8 mouse cellular contexts compared by ENCODE assay signal in genomic region chr6:112490625-112491242, GRCm38 (mm10). TPM values are rescaled to one million over a fixed set of nuclear protein-coding genes. Genes with fewer than 3 reads are reported as not detected.
DNase-seq lines count a peak whose midpoint lies in the region; ATAC-seq and TF ChIP-seq lines count a peak whose summit lies in the region.

No protein-coding gene starts in this region.

- peak; percentile 39 for DNase-seq in 3134 (ENCODE audit: extremely low read depth, insufficient read length, low spot score)
- peak; percentile 77 for DNase-seq in limb, embryonic 14.5 days (ENCODE audit: low spot score)
- DNase-seq in spleen, postnatal 4 days (ENCODE audit: low spot score in 2 of 2): peak; percentile 57 to 86

- H3K27me3 ChIP-seq in heart, embryonic 11.5 days (ENCODE audit: control insufficient read depth, insufficient read depth, low read length): peaks cover 59% of the 10 kb centered on the region
- peaks cover 34% of the 10 kb centered on the region for H3K27me3 ChIP-seq in kidney, embryonic 14.5 days (ENCODE audit: control insufficient read depth, insufficient read depth, low read length)
- H3K27me3 ChIP-seq in limb, embryonic 14.5 days (ENCODE audit: control insufficient read depth, insufficient read depth, low read length): peaks cover 31% of the 10 kb centered on the region
- H3K27me3 ChIP-seq in midbrain, embryonic 16.5 days (ENCODE audit: control insufficient read depth, insufficient read depth, low read depth, low read length): peaks cover 33% of the 10 kb centered on the region

- TF ChIP-seq CTCF in bone marrow macrophage, adult 2 months (IDR thresholded peaks at IDR 0.05; ENCODE audit: low read depth, low read length): peak; percentile 95
- peak; percentile 79 for TF ChIP-seq CTCF in embryonic fibroblast, embryonic 13.5 days (IDR thresholded peaks at IDR 0.05; ENCODE audit: borderline replicate concordance, insufficient read depth, low read length)

- peak overlapping the region; percentile 68 for H3K4me2 ChIP-seq in heart, embryonic 11.5 days
- peak overlapping the region; percentile 78 for H3K4me2 ChIP-seq in kidney, embryonic 14.5 days (replicated peaks; ENCODE audit: low read depth, low read length)
- H3K4me2 ChIP-seq in limb, embryonic 14.5 days (replicated peaks; ENCODE audit: low read depth, low read length, severe bottlenecking): peak overlapping the region; percentile 61
- H3K4me2 ChIP-seq in midbrain, embryonic 16.5 days (ENCODE audit: low read length): peak overlapping the region; percentile 87

- H3K36me3 ChIP-seq in heart, embryonic 11.5 days (ENCODE audit: control insufficient read depth, insufficient read depth, low read length): no peaks in the 10 kb centered on the region
- H3K36me3 ChIP-seq in kidney, embryonic 14.5 days (ENCODE audit: control insufficient read depth, insufficient read depth, low read length): no peaks in the 10 kb centered on the region
- no peaks in the 10 kb centered on the region for H3K36me3 ChIP-seq in limb, embryonic 14.5 days (ENCODE audit: control insufficient read depth, insufficient read depth, low read length)
- H3K36me3 ChIP-seq in midbrain, embryonic 16.5 days (ENCODE audit: control insufficient read depth, insufficient read depth, low read length): no peaks in the 10 kb centered on the region

- ATAC-seq in heart, embryonic 11.5 days (replicated peaks; ENCODE audit: insufficient number of reproducible peaks, low FRiP score, low TSS enrichment): no peak
- peak; percentile 44 for ATAC-seq in kidney, embryonic 14.5 days (ENCODE audit: low FRiP score, low TSS enrichment)
- peak; percentile 58 for ATAC-seq in limb, embryonic 14.5 days (ENCODE audit: low FRiP score, low read depth)
- ATAC-seq in midbrain, embryonic 16.5 days: peak; percentile 68

- TF ChIP-seq POLR2A in bone marrow macrophage, adult 2 months (IDR thresholded peaks at IDR 0.05; ENCODE audit: borderline replicate concordance, low read depth, low read length): no peak
- no peak for TF ChIP-seq POLR2A in embryonic fibroblast, embryonic 13.5 days (IDR thresholded peaks at IDR 0.05; ENCODE audit: low read depth, low read length)
- TF ChIP-seq POLR2A in limb, embryonic 14.5 days (IDR thresholded peaks at IDR 0.05; ENCODE audit: borderline replicate concordance, extremely low read depth, insufficient read depth, insufficient read length): no peak

- WGBS in heart, embryonic 11.5 days (ENCODE audit: insufficient replicate concordance): 2% methylated on average over 35 of the region's 35 CpGs
- WGBS in kidney, embryonic 14.5 days: 1% methylated on average over 35 of the region's 35 CpGs
- WGBS in limb, embryonic 14.5 days: under 1% methylated on average over 35 of the region's 35 CpGs
- 2% methylated on average over 35 of the region's 35 CpGs for WGBS in midbrain, embryonic 16.5 days

- H3K9me3 ChIP-seq in heart, embryonic 11.5 days (replicated peaks; ENCODE audit: control insufficient read depth, low read length): no peaks in the 10 kb centered on the region
- H3K9me3 ChIP-seq in kidney, embryonic 14.5 days (ENCODE audit: control insufficient read depth, low read length): no peaks in the 10 kb centered on the region
- no peaks in the 10 kb centered on the region for H3K9me3 ChIP-seq in limb, embryonic 14.5 days (ENCODE audit: control insufficient read depth, low read length)
- no peaks in the 10 kb centered on the region for H3K9me3 ChIP-seq in midbrain, embryonic 16.5 days (replicated peaks; ENCODE audit: control insufficient read depth, low read length, poor library complexity, severe bottlenecking)

- no peak overlapping the region for H3K27ac ChIP-seq in bone marrow macrophage, adult 2 months (ENCODE audit: insufficient read depth, low read depth, low read length)
- no peak overlapping the region for H3K27ac ChIP-seq in embryonic fibroblast, embryonic 13.5 days (ENCODE audit: insufficient read depth, low read length)
- no peak overlapping the region for H3K27ac ChIP-seq in heart, embryonic 11.5 days (ENCODE audit: low read depth, low read length)
- H3K27ac ChIP-seq in kidney, embryonic 14.5 days (ENCODE audit: low read depth, low read length): no peak overlapping the region
- no peak overlapping the region for H3K27ac ChIP-seq in limb, embryonic 14.5 days (replicated peaks; ENCODE audit: low read depth, low read length)
- no peak overlapping the region for H3K27ac ChIP-seq in midbrain, embryonic 16.5 days (ENCODE audit: low read length)

- H3K4me3 ChIP-seq in bone marrow macrophage, adult 2 months (ENCODE audit: insufficient read depth, low read length): peak overlapping the region; percentile 58
- peak overlapping the region; percentile 11; the same call in 1 of the 2 replicates for H3K4me3 ChIP-seq in embryonic fibroblast, embryonic 13.5 days (ENCODE audit: insufficient read depth, low read length)
- peak overlapping the region; percentile 30 for H3K4me3 ChIP-seq in heart, embryonic 11.5 days (ENCODE audit: low read depth, low read length)
- peak overlapping the region; percentile 43 for H3K4me3 ChIP-seq in kidney, embryonic 14.5 days (ENCODE audit: low read length)
- peak overlapping the region; percentile 37 for H3K4me3 ChIP-seq in limb, embryonic 14.5 days (replicated peaks; ENCODE audit: low read length)
- H3K4me3 ChIP-seq in midbrain, embryonic 16.5 days (ENCODE audit: low read depth, low read length): peak overlapping the region; percentile 43

- H3K4me1 ChIP-seq in bone marrow macrophage, adult 2 months (ENCODE audit: control insufficient read depth, insufficient read depth, low read length): no peaks in the 10 kb centered on the region
- H3K4me1 ChIP-seq in embryonic fibroblast, embryonic 13.5 days (ENCODE audit: control insufficient read depth, insufficient read depth, low read length): 0 out of 2 replicates have a peak, but pooled peaks cover 9% of the 10 kb centered on the region
- peaks cover 15% of the 10 kb centered on the region for H3K4me1 ChIP-seq in heart, embryonic 11.5 days (ENCODE audit: control insufficient read depth, insufficient read depth, low read length)
- peaks cover 33% of the 10 kb centered on the region for H3K4me1 ChIP-seq in kidney, embryonic 14.5 days (ENCODE audit: control insufficient read depth, insufficient read depth, low read length)
- H3K4me1 ChIP-seq in limb, embryonic 14.5 days (ENCODE audit: control insufficient read depth, insufficient read depth, low read length): peaks cover 23% of the 10 kb centered on the region
- H3K4me1 ChIP-seq in midbrain, embryonic 16.5 days (ENCODE audit: control insufficient read depth, insufficient read depth, low read length): peaks cover 18% of the 10 kb centered on the region

- no peak overlapping the region for H3K9ac ChIP-seq in heart, embryonic 11.5 days (ENCODE audit: low read depth, low read length)
- peak overlapping the region; percentile 50; the same call in 1 of the 2 replicates for H3K9ac ChIP-seq in kidney, embryonic 14.5 days (ENCODE audit: low read depth, low read length)
- H3K9ac ChIP-seq in limb, embryonic 14.5 days (ENCODE audit: low read depth, low read length, severe bottlenecking): peak overlapping the region; percentile 46
- peak overlapping the region; percentile 64 for H3K9ac ChIP-seq in midbrain, embryonic 16.5 days (ENCODE audit: low read depth, low read length)

RNA-seq across cellular contexts. Expression of gene Oxtr, which starts 1.0 kb away (rescaled TPM):
- polyA plus RNA-seq in bone marrow macrophage, adult 2 months (2012; ENCODE audit: insufficient read depth, insufficient read length, missing spikeins): not detected in 2 replicates
- not detected in 2 replicates for polyA plus RNA-seq in embryonic fibroblast, embryonic 13.5 days (2011; ENCODE audit: insufficient read length, low read depth, missing spikeins)
- 0.13 and 0.26 TPM in 2 replicates for polyA plus RNA-seq in heart, embryonic 11.5 days (2014; fragmentation: Nextera tagmentation; extraction: Ambion mirVana)
- polyA plus RNA-seq in kidney, embryonic 14.5 days (2014; fragmentation: Nextera tagmentation; extraction: Ambion mirVana): 4.0 and 8.2 TPM in 2 replicates
- polyA plus RNA-seq in limb, embryonic 14.5 days (2012; rRNA removed): 0.33 and 0.54 TPM in 2 replicates
- polyA plus RNA-seq in limb, embryonic 14.5 days (2014; fragmentation: Nextera tagmentation; extraction: Ambion mirVana): 0.36 and 0.61 TPM in 2 replicates
- 1.6 and 2.3 TPM in 2 replicates for polyA plus RNA-seq in midbrain, embryonic 16.5 days (2015; fragmentation: Nextera tagmentation; extraction: Ambion mirVana)

RNA-seq across cellular contexts. Expression of gene Cav3, which starts 31.4 kb away (rescaled TPM):
- polyA plus RNA-seq in bone marrow macrophage, adult 2 months (2012; ENCODE audit: insufficient read depth, insufficient read length, missing spikeins): not detected in 2 replicates
- 1.2 and 1.3 TPM in 2 replicates for polyA plus RNA-seq in embryonic fibroblast, embryonic 13.5 days (2011; ENCODE audit: insufficient read length, low read depth, missing spikeins)
- polyA plus RNA-seq in heart, embryonic 11.5 days (2014; fragmentation: Nextera tagmentation; extraction: Ambion mirVana): 59.6 and 64.9 TPM in 2 replicates
- 0.31 and 0.56 TPM in 2 replicates for polyA plus RNA-seq in kidney, embryonic 14.5 days (2014; fragmentation: Nextera tagmentation; extraction: Ambion mirVana)
- 33.8 and 38.4 TPM in 2 replicates for polyA plus RNA-seq in limb, embryonic 14.5 days (2012; rRNA removed)
- 15.4 and 22.5 TPM in 2 replicates for polyA plus RNA-seq in limb, embryonic 14.5 days (2014; fragmentation: Nextera tagmentation; extraction: Ambion mirVana)
- polyA plus RNA-seq in midbrain, embryonic 16.5 days (2015; fragmentation: Nextera tagmentation; extraction: Ambion mirVana): 0.16 TPM in 1 of 2 replicates, not detected in the other
